Mouse (Mus musculus) MEL (cell line): ENCODE results near the gene Hipk3. TPM values are rescaled to one million over a fixed set of nuclear protein-coding genes. Genes with fewer than 3 reads are reported as not detected.

Experiments
- DNase-seq: peaks from one replicate; pipeline ENCODE4 v3.0.0; 2011; ENCODE audit warnings: low read depth, low spot score
- H3K27ac ChIP-seq: 2 replicates; pipeline ENCODE4 v1.5.1; 2012; ENCODE audit warnings: low read depth, mild to moderate bottlenecking, control low read depth, low read length, moderate library complexity; ENCODE audit not compliant: control insufficient read depth
- H3K27me3 ChIP-seq, 2 experiments: fragments of 150-350 bp in 1 of 2; sonication (generic) in 1 of 2; 2 replicates each; pipeline ENCODE4 v1.6.1; 2012; ENCODE audit warnings: low read length in 2 of 2, mild to moderate bottlenecking in 2 of 2, improper control_type of control experiment in 1 of 2, moderate library complexity in 1 of 2; ENCODE audit not compliant: insufficient read depth in 2 of 2, control insufficient read depth in 1 of 2
- H3K36me3 ChIP-seq, 2 experiments: 2 replicates each; pipeline ENCODE4 v1.6.1; 2012 to 2014; ENCODE audit warnings: low read length in 2 of 2, improper control_type of control experiment in 1 of 2, inconsistent platforms in 1 of 2, mild to moderate bottlenecking in 1 of 2; ENCODE audit not compliant: insufficient read depth in 2 of 2, control insufficient read depth in 1 of 2
- H3K4me1 ChIP-seq, 2 experiments: fragments of 150-350 bp in 1 of 2; sonication (generic) in 1 of 2; 2 replicates each; pipeline ENCODE4 v1.6.1; 2012; ENCODE audit warnings: low read length in 2 of 2, improper control_type of control experiment in 1 of 2, mild to moderate bottlenecking in 1 of 2; ENCODE audit not compliant: insufficient read depth in 2 of 2, control insufficient read depth in 1 of 2
- H3K4me3 ChIP-seq, 2 experiments: fragments of 150-350 bp in 1 of 2; sonication (generic) in 1 of 2; 2 replicates each; pipeline ENCODE4 v1.5.1; 2012; ENCODE audit warnings: low read depth in 2 of 2, low read length in 2 of 2, mild to moderate bottlenecking in 2 of 2, moderate library complexity in 2 of 2, control low read depth in 1 of 2, improper control_type of control experiment in 1 of 2; ENCODE audit not compliant: control insufficient read depth in 1 of 2, insufficient read depth in 1 of 2
- H3K79me2 ChIP-seq: 2 replicates; pipeline ENCODE4 v1.6.1; 2012; ENCODE audit warnings: mild to moderate bottlenecking, low read length, moderate library complexity; ENCODE audit not compliant: control insufficient read depth, poor library complexity, insufficient read depth
- H3K9ac ChIP-seq: 2 replicates; pipeline ENCODE4 v1.6.1; 2012; ENCODE audit warnings: low read depth, mild to moderate bottlenecking, control low read depth, low read length, moderate library complexity; ENCODE audit not compliant: control insufficient read depth, poor library complexity, severe bottlenecking
- H3K9me3 ChIP-seq: fragments of 150-350 bp; sonication (generic); replicated peaks from 2 replicates; pipeline ENCODE4 v1.6.1; 2012; ENCODE audit warnings: mild to moderate bottlenecking, low read length, improper control_type of control experiment, moderate library complexity; ENCODE audit not compliant: insufficient read depth
- CHD1 ChIP-seq: IDR thresholded peaks from 2 replicates; pipeline ENCODE4 v1.6.1; 2012; ENCODE audit warnings: low read depth, mild to moderate bottlenecking, inconsistent platforms, low read length, improper control_type of control experiment
- CHD2 ChIP-seq: IDR thresholded peaks from 2 replicates; pipeline ENCODE4 v1.6.1; 2011; ENCODE audit warnings: low read length, improper control_type of control experiment
- CTCF ChIP-seq, 3 experiments: IDR thresholded peaks in 2 of 3; conservative IDR thresholded peaks in 1 of 3; 2 replicates each; pipeline ENCODE4 v1.5.1; 2011 to 2012; ENCODE audit warnings: low read length in 3 of 3, low read depth in 2 of 3, mild to moderate bottlenecking in 2 of 3, improper control_type of control experiment in 1 of 3, inconsistent platforms in 1 of 3, mixed read lengths in 1 of 3, moderate library complexity in 1 of 3; ENCODE audit not compliant: control insufficient read depth in 1 of 3, insufficient read depth in 1 of 3, poor library complexity in 1 of 3, severe bottlenecking in 1 of 3
- E2F4 ChIP-seq: IDR thresholded peaks from 2 replicates; pipeline ENCODE4 v1.6.1; 2011; ENCODE audit warnings: low read depth, low read length, improper control_type of control experiment, borderline replicate concordance
- EP300 ChIP-seq, 2 experiments: IDR thresholded peaks; 2 replicates each; pipeline ENCODE4 v1.6.1; 2011; ENCODE audit warnings: improper control_type of control experiment in 2 of 2, low read length in 2 of 2, low read depth in 1 of 2, mild to moderate bottlenecking in 1 of 2
- ETS1 ChIP-seq: IDR thresholded peaks from 2 replicates; pipeline ENCODE4 v1.6.1; 2012; ENCODE audit warnings: low read depth, mild to moderate bottlenecking, inconsistent platforms, low read length, improper control_type of control experiment, moderate library complexity
- GABPA ChIP-seq: IDR thresholded peaks from 2 replicates; pipeline ENCODE4 v1.6.1; 2012; ENCODE audit warnings: low read depth, mild to moderate bottlenecking, inconsistent platforms, low read length, improper control_type of control experiment, moderate library complexity
- KAT2A ChIP-seq: conservative IDR thresholded peaks from 2 replicates; pipeline ENCODE4 v1.6.1; 2012; ENCODE audit warnings: low read depth, low read length, improper control_type of control experiment, inconsistent platforms
- MEF2A ChIP-seq: IDR thresholded peaks from 2 replicates; pipeline ENCODE4 v1.6.1; 2014; ENCODE audit warnings: low read depth, mild to moderate bottlenecking, inconsistent platforms, low read length, improper control_type of control experiment; ENCODE audit not compliant: poor library complexity, insufficient replicate concordance, severe bottlenecking; ENCODE audit errors: extremely low read depth
- MXI1 ChIP-seq: IDR thresholded peaks from 2 replicates; pipeline ENCODE4 v1.6.1; 2011; ENCODE audit warnings: mild to moderate bottlenecking, low read depth, low read length, improper control_type of control experiment
- NRF1 ChIP-seq: IDR thresholded peaks from 2 replicates; pipeline ENCODE4 v1.6.1; 2014; ENCODE audit warnings: low read depth, mild to moderate bottlenecking, inconsistent platforms, low read length, improper control_type of control experiment, moderate library complexity; ENCODE audit not compliant: poor library complexity, insufficient read depth, severe bottlenecking
- POLR2A ChIP-seq, 2 experiments: IDR thresholded peaks; 2 replicates each; pipeline ENCODE4 v1.6.1; 2011 to 2012; ENCODE audit warnings: low read length in 2 of 2, mild to moderate bottlenecking in 2 of 2, control low read depth in 1 of 2, improper control_type of control experiment in 1 of 2, low read depth in 1 of 2, moderate library complexity in 1 of 2; ENCODE audit not compliant: control insufficient read depth in 1 of 2, insufficient read depth in 1 of 2, poor library complexity in 1 of 2
- POLR2AphosphoS2 ChIP-seq: IDR thresholded peaks from 2 replicates; pipeline ENCODE4 v1.6.1; 2011; ENCODE audit warnings: low read length, improper control_type of control experiment
- POLR2AphosphoS5 ChIP-seq: IDR thresholded peaks from 2 replicates; pipeline ENCODE4 v1.6.1; 2012; ENCODE audit warnings: low read depth, borderline replicate concordance, mild to moderate bottlenecking, inconsistent platforms, low read length, moderate library complexity, mixed read lengths
- RCOR1 ChIP-seq: IDR thresholded peaks from 2 replicates; pipeline ENCODE4 v1.6.1; 2012; ENCODE audit warnings: low read depth, mild to moderate bottlenecking, inconsistent platforms, low read length, improper control_type of control experiment
- SIN3A ChIP-seq: IDR thresholded peaks from 2 replicates; pipeline ENCODE4 v1.6.1; 2012; ENCODE audit warnings: low read length, improper control_type of control experiment, inconsistent platforms
- TAL1 ChIP-seq: IDR thresholded peaks from 2 replicates; pipeline ENCODE4 v1.6.1; 2012; ENCODE audit warnings: mild to moderate bottlenecking, inconsistent platforms, low read length, moderate library complexity, mixed read lengths
- TBP ChIP-seq: IDR thresholded peaks from 2 replicates; pipeline ENCODE4 v1.8.0; 2011; ENCODE audit warnings: low read depth, low read length, improper control_type of control experiment
- TCF12 ChIP-seq: IDR thresholded peaks from 2 replicates; pipeline ENCODE4 v1.6.1; 2014; ENCODE audit warnings: low read depth, mild to moderate bottlenecking, inconsistent platforms, low read length, improper control_type of control experiment, moderate library complexity
- ZC3H11A ChIP-seq: IDR thresholded peaks from 2 replicates; pipeline ENCODE4 v1.6.1; 2012; ENCODE audit warnings: low read depth, mild to moderate bottlenecking, inconsistent platforms, low read length, improper control_type of control experiment
- ZKSCAN1 ChIP-seq: IDR thresholded peaks from 2 replicates; pipeline ENCODE4 v1.6.1; 2012; ENCODE audit warnings: low read depth, mild to moderate bottlenecking, inconsistent platforms, low read length, improper control_type of control experiment, moderate library complexity
- ZMIZ1 ChIP-seq: IDR thresholded peaks from 2 replicates; pipeline ENCODE4 v1.6.1; 2012; ENCODE audit warnings: low read depth, mild to moderate bottlenecking, inconsistent platforms, low read length, improper control_type of control experiment, moderate library complexity
- polyA plus RNA-seq, 2 experiments: library from polyadenylated mRNA; stranded (reverse) in 1 of 2; unstranded in 1 of 2; fragments of >175 nt in 1 of 2; fragments of >200 nt in 1 of 2; gene quantifications; 2 replicates each; pipeline versions ENCODE4 v1.2.1 to v1.2.4; 2012; ENCODE audit warnings: low replicate concordance in 2 of 2, low read depth in 1 of 2; ENCODE audit not compliant: insufficient read length in 2 of 2, insufficient read depth in 1 of 2, missing spikeins in 1 of 2
- total RNA-seq: library from RNA; depleted of rRNA; stranded (reverse); fragments of 300-350 nt; gene quantifications from 2 replicates; pipeline ENCODE4 v1.2.3, GENCODE M21; 2012

The Hipk3 gene
- total and polyA plus RNA-seq, 3 experiments: 11.9 to 19.4 (median 17.0) TPM

- no peak overlapping the region for H3K4me3 ChIP-seq
- peaks cover 4 to 10% of the 10 kb centered on the region in 2 experiments for H3K27me3 ChIP-seq
- no peak for TF ChIP-seq TBP
- no peak for TF ChIP-seq ZMIZ1
- TF ChIP-seq E2F4: no peak
- TF ChIP-seq CTCF (IDR thresholded peaks at IDR 0.05 in 2 of 3, conservative IDR thresholded peaks at IDR 0.05 in 1 of 3; ENCODE audit: control insufficient read depth in 1 of 3, insufficient read depth in 1 of 3, low read depth in 2 of 3, low read length in 3 of 3, poor library complexity in 1 of 3, severe bottlenecking in 1 of 3): no peak
- no peak for TF ChIP-seq MXI1
- no peak for TF ChIP-seq NRF1
- no peak for TF ChIP-seq RCOR1
- TF ChIP-seq ETS1: no peak
- no peak for TF ChIP-seq KAT2A
- no peak for TF ChIP-seq GABPA
- no peak for TF ChIP-seq ZC3H11A
- TF ChIP-seq MEF2A: no peak
- TF ChIP-seq POLR2AphosphoS5: no peak
- TF ChIP-seq EP300 (IDR thresholded peaks at IDR 0.05; ENCODE audit: low read depth in 1 of 2, low read length in 2 of 2): no peak
- no peaks in the 10 kb centered on the region for H3K4me1 ChIP-seq
- H3K36me3 ChIP-seq: no peaks in the 10 kb centered on the region
- DNase-seq: no peak
- no peaks in the 10 kb centered on the region for H3K9me3 ChIP-seq
- H3K79me2 ChIP-seq: no peaks in the 10 kb centered on the region
- no peak overlapping the region for H3K9ac ChIP-seq
- no peak overlapping the region for H3K27ac ChIP-seq
Measured at GRCm38 (mm10) chr2:104395961-104396360, 98.3 kb downstream of the Hipk3 start.

GRCm38 (mm10) chr2:104394769-104395168 lies 99.5 kb downstream of the Hipk3 start:
- Histone ChIP-seq H3K27me3 (peaks cover 4 to 10% of the 10 kb centered on the region in 2 experiments), H3K4me1 (no peaks in the 10 kb centered on the region), H3K79me2 (no peaks in the 10 kb centered on the region), H3K27ac (no peak overlapping the region), H3K36me3 (no peaks in the 10 kb centered on the region), H3K9ac (no peak overlapping the region), H3K9me3 (no peaks in the 10 kb centered on the region), H3K4me3 (no peak overlapping the region)
- DNase-seq: no peak
- TF ChIP-seq TCF12: no peak
- TF ChIP-seq ZC3H11A: no peak
- TF ChIP-seq MEF2A: no peak
- TF ChIP-seq CHD1: no peak
- no peak for TF ChIP-seq POLR2A (IDR thresholded peaks at IDR 0.05; ENCODE audit: control insufficient read depth in 1 of 2, insufficient read depth in 1 of 2, low read depth in 1 of 2, low read length in 2 of 2, poor library complexity in 1 of 2)
- no peak for TF ChIP-seq GABPA
- no peak for TF ChIP-seq CHD2
- TF ChIP-seq ZKSCAN1: no peak
- no peak for TF ChIP-seq NRF1
- no peak for TF ChIP-seq TAL1
- TF ChIP-seq ETS1: no peak
- TF ChIP-seq POLR2AphosphoS2: no peak
- no peak for TF ChIP-seq SIN3A
- TF ChIP-seq CTCF (IDR thresholded peaks at IDR 0.05 in 2 of 3, conservative IDR thresholded peaks at IDR 0.05 in 1 of 3; ENCODE audit: control insufficient read depth in 1 of 3, insufficient read depth in 1 of 3, low read depth in 2 of 3, low read length in 3 of 3, poor library complexity in 1 of 3, severe bottlenecking in 1 of 3): no peak
